Mouse (Mus musculus) brain, embryonic 14.5 days (tissue): ENCODE data around the gene Sox30.

Experiments
- CTCF ChIP-seq: fragments of 200-500 bp; IDR thresholded peaks from 2 replicates; pipeline ENCODE4 v1.5.1; 2012; ENCODE audit warnings: inconsistent platforms, mild to moderate bottlenecking, moderate library complexity, borderline replicate concordance; ENCODE audit not compliant: insufficient read depth, insufficient read length; ENCODE audit errors: extremely low read depth
- POLR2A ChIP-seq: fragments of 200-500 bp; IDR thresholded peaks from 2 replicates; pipeline ENCODE4 v1.6.1; 2012; ENCODE audit warnings: mild to moderate bottlenecking, inconsistent platforms, borderline replicate concordance; ENCODE audit not compliant: poor library complexity, insufficient read depth, insufficient read length, severe bottlenecking; ENCODE audit errors: extremely low read depth

GRCm38 (mm10) chr11:46032956-46033355 is 52.8 kb downstream of the Sox30 start:
- TF ChIP-seq CTCF = no peak
- no peak for TF ChIP-seq POLR2A
